Mouse (Mus musculus) G1E-ER4 (cell line): ENCODE results near the gene Nod2. TPM values are rescaled to one million over a fixed set of nuclear protein-coding genes. Genes with fewer than 3 reads are reported as not detected.

ENCODE experiments used
- GATA1 ChIP-seq: IDR thresholded peaks from one replicate; pipeline ENCODE4 v1.8.0; 2012; ENCODE audit warnings: low read length, inconsistent platforms
- polyA plus RNA-seq: library from polyadenylated mRNA; stranded (reverse); fragments of >175 nt; gene quantifications from 2 replicates; pipeline ENCODE4 v1.2.3, GENCODE M21; 2012

Nod2 gene
- not detected in 2 replicates for polyA plus RNA-seq

GRCm38 (mm10) chr8:88646837-88647778, at the start of gene Nod2:
Nod2 (plus strand) TSS chr8:88647315.
- TF ChIP-seq GATA1, result no peak

- no peak for TF ChIP-seq GATA1
Observed at GRCm38 (mm10) chr8:88598578-88598977, 48.5 kb upstream of the Nod2 start.

GRCm38 (mm10) chr8:88599491-88599890, 47.6 kb upstream of the Nod2 start:
- TF ChIP-seq GATA1, result no peak

- TF ChIP-seq GATA1, result no peak
Observed at GRCm38 (mm10) chr8:88603446-88603989, 43.6 kb upstream of the Nod2 start.

- no peak for TF ChIP-seq GATA1
Observed at GRCm38 (mm10) chr8:88604065-88605038, 42.8 kb upstream of the Nod2 start.

- TF ChIP-seq GATA1, result no peak
Observed at GRCm38 (mm10) chr8:88605361-88606040, 41.6 kb upstream of the Nod2 start.

GRCm38 (mm10) chr8:88609036-88609435, 38.1 kb upstream of the Nod2 start:
- TF ChIP-seq GATA1, result no peak

GRCm38 (mm10) chr8:88610271-88610670, 36.8 kb upstream of the Nod2 start:
- no peak for TF ChIP-seq GATA1

- TF ChIP-seq GATA1, result no peak
Observed at GRCm38 (mm10) chr8:88614981-88615380, 32.1 kb upstream of the Nod2 start.

- no peak for TF ChIP-seq GATA1
Observed at GRCm38 (mm10) chr8:88618612-88619011, 28.5 kb upstream of the Nod2 start.

GRCm38 (mm10) chr8:88619513-88619912, 27.6 kb upstream of the Nod2 start:
- TF ChIP-seq GATA1, result no peak

GRCm38 (mm10) chr8:88620931-88621330, 26.2 kb upstream of the Nod2 start:
- no peak for TF ChIP-seq GATA1

GRCm38 (mm10) chr8:88621408-88621807, 25.7 kb upstream of the Nod2 start:
- TF ChIP-seq GATA1, result no peak

GRCm38 (mm10) chr8:88623351-88623750, 23.8 kb upstream of the Nod2 start:
- TF ChIP-seq GATA1, result no peak

- TF ChIP-seq GATA1, result no peak
Observed at GRCm38 (mm10) chr8:88624276-88624675, 22.8 kb upstream of the Nod2 start.
